Mouse (Mus musculus) limb, embryonic 14.5 days (tissue): Measurements from ENCODE around the gene H2-T24. TPM values are rescaled to one million over a fixed set of nuclear protein-coding genes. Genes with fewer than 3 reads are reported as not detected.
"Not testable (repeated sequence)": the region's sequence is repeated elsewhere in the genome, so short reads cannot be mapped to it uniquely, and the experiment has no call there.

Source experiments
- ATAC-seq: fragments of 200-750 bp; cut with Nextera tagmentation; 2 replicates; pipeline ENCODE4 v1.8.0; 2017; ENCODE audit warnings: low read depth, moderate number of reproducible peaks, moderate TSS enrichment; ENCODE audit not compliant: low FRiP score
- DNase-seq: peaks from one replicate; pipeline ENCODE4 v3.0.0-alpha.2; 2015; ENCODE audit warnings: low spot score
- H3K27ac ChIP-seq: fragments of 300-500 bp; sonication (generic); replicated peaks from 2 replicates; pipeline ENCODE4 v1.5.1; 2014; ENCODE audit warnings: low read depth, mild to moderate bottlenecking, low read length, moderate library complexity, mixed read lengths
- H3K27me3 ChIP-seq: fragments of 300-500 bp; sonication (generic); 2 replicates; pipeline ENCODE4 v1.6.1; 2014; ENCODE audit warnings: low read length, mixed read lengths; ENCODE audit not compliant: control insufficient read depth, insufficient read depth
- H3K36me3 ChIP-seq: fragments of 300-500 bp; sonication (generic); 2 replicates; pipeline ENCODE4 v1.6.1; 2014; ENCODE audit warnings: mild to moderate bottlenecking, low read length, moderate library complexity, mixed read lengths; ENCODE audit not compliant: control insufficient read depth, insufficient read depth
- H3K4me1 ChIP-seq: fragments of 300-500 bp; sonication (generic); 2 replicates; pipeline ENCODE4 v1.6.1; 2014; ENCODE audit warnings: antibody characterized with exemption, low read length, mixed read lengths; ENCODE audit not compliant: control insufficient read depth, insufficient read depth
- H3K4me2 ChIP-seq: fragments of 300-500 bp; sonication (generic); replicated peaks from 2 replicates; pipeline ENCODE4 v1.6.1; 2014; ENCODE audit warnings: low read depth, mild to moderate bottlenecking, low read length, moderate library complexity; ENCODE audit not compliant: severe bottlenecking
- H3K4me3 ChIP-seq: fragments of 300-500 bp; sonication (generic); replicated peaks from 2 replicates; pipeline ENCODE4 v1.5.1; 2014; ENCODE audit warnings: low read length
- H3K9ac ChIP-seq: fragments of 300-500 bp; sonication (generic); 2 replicates; pipeline ENCODE4 v1.6.1; 2014; ENCODE audit warnings: mild to moderate bottlenecking, low read depth, low read length, moderate library complexity; ENCODE audit not compliant: severe bottlenecking
- H3K9me3 ChIP-seq: fragments of 300-500 bp; sonication (generic); 2 replicates; pipeline ENCODE4 v1.6.1; 2016; ENCODE audit warnings: low read length; ENCODE audit not compliant: control insufficient read depth
- POLR2A ChIP-seq: fragments of 200-500 bp; IDR thresholded peaks from 2 replicates; pipeline ENCODE4 v1.8.0; 2012; ENCODE audit warnings: inconsistent platforms, mild to moderate bottlenecking, moderate library complexity, borderline replicate concordance; ENCODE audit not compliant: insufficient read depth, insufficient read length; ENCODE audit errors: extremely low read depth
- WGBS: fragments of 180-500 bp; shearing (Covaris S2); extraction: QIAGEN DNeasy Blood & Tissue Kit; methylation state at CpG from one replicate; pipeline ENCODE4 v1.1.7; 2014; 5-methylcytosine and 5-hydroxymethylcytosine counted together
- polyA plus RNA-seq, 2 experiments: library from polyadenylated mRNA; depleted of rRNA in 1 of 2; stranded (reverse) in 1 of 2; unstranded in 1 of 2; fragments of >200 nt; fragmentation: Nextera tagmentation in 1 of 2; extraction: Ambion mirVana in 1 of 2; gene quantifications; 2 replicates each; pipeline versions ENCODE4 v1.2.1 to v1.2.3; 2012 to 2014

The H2-T24 gene
- polyA plus RNA-seq, 2 experiments = 0.14 to 1.5 TPM

DNA sequence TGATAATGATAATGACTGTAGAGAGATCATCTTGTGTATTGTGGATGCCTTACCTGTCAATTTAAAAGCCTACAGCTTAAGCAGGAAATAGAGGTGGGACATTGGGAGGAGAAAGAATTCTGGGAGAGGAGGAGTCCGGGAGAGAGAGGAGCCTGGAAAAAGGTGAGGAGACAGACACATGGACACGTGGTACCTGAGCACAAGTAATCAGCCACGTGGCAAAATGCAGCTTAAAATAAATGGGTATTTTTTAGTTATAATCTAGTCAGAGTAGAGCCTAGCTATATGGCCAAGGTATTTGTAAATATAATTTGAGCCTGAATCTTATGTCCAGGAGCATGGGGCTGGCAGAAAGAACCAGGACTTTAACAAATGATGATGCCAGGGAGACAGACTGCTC, 841 bp downstream of the H2-T24 start:
- 77% methylated on average over 3 of the region's 3 CpGs for WGBS
- Histone ChIP-seq H3K4me3 (no peak overlapping the region), H3K9me3 (no peaks in the 10 kb centered on the region), H3K36me3 (peaks cover 8% of the 10 kb centered on the region; the same call in 1 of the 2 replicates), H3K9ac (no peak overlapping the region), H3K27me3 (no peaks in the 10 kb centered on the region), H3K27ac (no peak overlapping the region; the same call in 1 of the 2 replicates), H3K4me2 (no peak overlapping the region), H3K4me1 (0 out of 2 replicates have a peak, but pooled peaks cover 5% of the 10 kb centered on the region)
- DNase-seq = no peak
- ATAC-seq = no peak
- no peak for TF ChIP-seq POLR2A

GRCm38 (mm10) chr17:36018979-36019378, 1.4 kb downstream of the H2-T24 start:
- Histone ChIP-seq H3K27me3 (no peaks in the 10 kb centered on the region), H3K27ac (no peak overlapping the region), H3K4me1 (0 out of 2 replicates have a peak, but pooled peaks cover 5% of the 10 kb centered on the region), H3K9me3 (no peaks in the 10 kb centered on the region), H3K4me3 (no peak overlapping the region), H3K4me2 (no peak overlapping the region), H3K36me3 (peaks cover 13% of the 10 kb centered on the region), H3K9ac (no peak overlapping the region)
- no peak for TF ChIP-seq POLR2A
- no peak for DNase-seq
- no peak for ATAC-seq
- 60% methylated on average over 2 of the region's 2 CpGs for WGBS

DNA sequence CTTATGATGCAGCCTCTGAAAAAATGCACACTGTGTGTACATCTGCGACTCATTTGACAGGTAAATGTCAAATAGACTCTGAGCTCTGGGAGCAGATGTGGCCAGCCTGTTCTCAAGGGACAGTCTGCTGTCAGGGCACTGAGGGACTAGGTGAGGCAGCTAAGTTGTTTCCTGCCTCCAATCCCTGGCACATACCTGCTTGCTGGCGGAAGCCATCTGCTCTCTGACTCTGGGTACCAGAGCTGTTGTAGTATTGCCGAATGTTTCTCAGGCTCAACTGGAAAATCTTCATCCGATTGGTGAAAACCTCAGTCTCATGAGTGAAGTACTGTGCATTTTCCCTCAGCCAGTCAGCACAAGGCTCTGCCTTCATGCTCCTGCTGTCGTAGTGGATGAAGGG, 3.3 kb downstream of the H2-T24 start:
- no peaks in the 10 kb centered on the region for H3K27me3 ChIP-seq
- DNase-seq (no peak), ATAC-seq (no peak)
- H3K4me3 ChIP-seq = no peak overlapping the region
- no peaks in the 10 kb centered on the region for H3K9me3 ChIP-seq
- H3K4me1 ChIP-seq = 0 out of 2 replicates have a peak, but pooled peaks cover 5% of the 10 kb centered on the region
- H3K36me3 ChIP-seq = peaks cover 13% of the 10 kb centered on the region
- H3K27ac ChIP-seq = no peak overlapping the region
- no peak for TF ChIP-seq POLR2A
- no peak overlapping the region for H3K4me2 ChIP-seq
- no peak overlapping the region for H3K9ac ChIP-seq
- WGBS = 85% methylated on average over 5 of the region's 5 CpGs

DNA sequence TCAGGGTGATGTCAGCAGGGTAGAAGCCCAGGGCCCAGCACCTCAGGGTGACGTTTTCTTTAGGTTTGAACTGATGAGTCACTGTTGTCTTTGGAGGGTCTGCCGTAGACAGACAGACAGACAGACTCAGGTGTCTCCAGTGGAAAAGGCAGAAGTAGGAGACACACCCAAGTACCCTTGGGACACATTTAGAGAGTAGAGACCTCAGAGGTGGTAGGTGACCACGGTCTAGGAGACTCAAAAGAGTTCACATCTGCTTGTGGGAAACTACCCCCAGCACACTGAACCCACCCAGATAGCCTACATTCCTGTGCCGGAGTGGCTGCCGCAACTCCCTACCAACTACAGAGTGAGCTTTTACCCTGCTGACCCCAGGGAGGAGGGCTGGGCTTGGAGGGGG, 5.4 kb downstream of the H2-T24 start:
- TF ChIP-seq POLR2A = no peak
- Histone ChIP-seq H3K36me3 (peaks cover 13% of the 10 kb centered on the region), H3K27ac (no peak overlapping the region), H3K4me2 (no peak overlapping the region), H3K4me1 (no peaks in the 10 kb centered on the region), H3K9ac (no peak overlapping the region), H3K9me3 (no peaks in the 10 kb centered on the region), H3K4me3 (no peak overlapping the region), H3K27me3 (no peaks in the 10 kb centered on the region)
- WGBS = 90% methylated on average over 5 of the region's 5 CpGs
- DNase-seq = no peak
- no peak for ATAC-seq

DNA sequence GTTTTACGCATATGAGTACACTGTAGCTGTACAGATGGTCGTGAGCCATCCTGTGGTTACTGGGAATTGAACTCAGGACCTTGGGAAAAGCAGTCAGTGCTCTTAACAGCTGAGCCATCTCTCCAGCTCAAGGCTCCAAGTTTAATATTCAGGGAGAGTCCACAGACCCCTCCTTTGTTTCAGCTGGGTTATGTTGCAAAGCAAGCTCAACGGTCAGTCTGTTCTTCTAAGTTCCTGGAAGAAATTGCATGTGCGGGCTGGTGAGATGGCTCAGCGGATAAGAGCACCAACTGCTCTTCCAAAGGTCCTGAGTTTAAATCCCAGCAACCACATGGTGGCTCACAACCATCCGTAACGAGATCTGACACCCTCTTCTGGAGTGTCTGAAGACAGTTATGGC, 16.0 kb downstream of the H2-T24 start:
- H3K4me3 ChIP-seq, H3K9me3 ChIP-seq, ATAC-seq, H3K4me2 ChIP-seq, H3K27ac ChIP-seq, H3K4me1 ChIP-seq, H3K27me3 ChIP-seq, H3K9ac ChIP-seq, H3K36me3 ChIP-seq, DNase-seq: not testable (repeated sequence)
- WGBS = 93% methylated on average over 7 of the region's 7 CpGs

DNA sequence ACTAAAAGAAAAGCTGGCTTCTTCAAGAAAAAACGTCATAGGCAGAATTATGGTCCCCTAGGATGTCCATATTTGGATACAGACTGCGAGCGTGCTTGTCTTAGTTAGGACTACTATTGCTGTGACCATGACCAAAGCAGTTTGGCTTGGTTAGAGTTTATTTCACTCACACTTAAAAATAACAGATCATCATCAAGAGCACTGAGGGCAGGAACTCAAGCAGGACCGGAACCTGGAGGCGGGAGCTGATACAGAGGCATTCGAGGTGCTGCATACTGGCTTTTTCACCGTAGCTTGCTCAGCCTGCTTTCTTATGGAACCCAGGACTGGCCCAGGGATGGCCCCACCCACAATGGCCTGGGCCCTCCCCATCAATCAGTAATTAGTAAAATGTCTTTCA, 17.0 kb downstream of the H2-T24 start:
- Histone ChIP-seq H3K4me1 (no peaks in the 10 kb centered on the region), H3K4me2 (no peak overlapping the region), H3K27ac (no peak overlapping the region), H3K9me3 (no peaks in the 10 kb centered on the region; the same call in 1 of the 2 replicates), H3K27me3 (no peaks in the 10 kb centered on the region), H3K9ac (no peak overlapping the region), H3K4me3 (no peak overlapping the region), H3K36me3 (peaks cover 5% of the 10 kb centered on the region; the same call in 1 of the 2 replicates)
- DNase-seq = no peak
- TF ChIP-seq POLR2A = no peak
- 89% methylated on average over 7 of the region's 7 CpGs for WGBS
- ATAC-seq = no peak
